Mouse (Mus musculus) spleen, postnatal 0 days (tissue): Measurements from ENCODE around the gene 1700034I23Rik. TPM values are rescaled to one million over a fixed set of nuclear protein-coding genes. Genes with fewer than 3 reads are reported as not detected.

Source experiments
- polyA plus RNA-seq: library from polyadenylated mRNA; unstranded; fragments of >200 nt; fragmentation: Nextera tagmentation; extraction: Ambion mirVana; gene quantifications from 2 replicates; pipeline ENCODE4 v1.2.1, GENCODE M21; 2015

The 1700034I23Rik gene
- polyA plus RNA-seq = 0.07 TPM in 2 replicates

GRCm38 (mm10) chr3:40902443-40902842 lies at the start of gene 1700034I23Rik:
1700034I23Rik (minus strand) TSS chr3:40902543.

GRCm38 (mm10) chr3:40949170-40949902 lies 47.0 kb upstream of the 1700034I23Rik start, which contains the start of gene Larp1b:
Larp1b (plus strand) TSS chr3:40949828.

Other genes with a start within 250 kb of the 1700034I23Rik start
- 0.08 and 0.10 TPM in 2 replicates for gene Slc25a31, start 193.7 kb downstream of the 1700034I23Rik start, polyA plus RNA-seq
- 16.4 and 16.8 TPM in 2 replicates for gene Hspa4l, start 158.0 kb downstream of the 1700034I23Rik start, polyA plus RNA-seq
- gene Plk4, start 102.5 kb downstream of the 1700034I23Rik start, polyA plus RNA-seq = 39.2 and 43.2 TPM in 2 replicates
- gene Mfsd8, start 55.7 kb downstream of the 1700034I23Rik start, polyA plus RNA-seq = 5.5 and 6.3 TPM in 2 replicates
- gene Abhd18, start 55.6 kb downstream of the 1700034I23Rik start, polyA plus RNA-seq = 5.6 and 6.1 TPM in 2 replicates
- gene Larp1b, start 47.3 kb upstream of the 1700034I23Rik start, polyA plus RNA-seq = 10.5 and 10.9 TPM in 2 replicates
- 22.0 and 22.3 TPM in 2 replicates for gene Pgrmc2, start 180.5 kb upstream of the 1700034I23Rik start, polyA plus RNA-seq